Mouse (Mus musculus) intestine, embryonic 15.5 days (tissue): ENCODE results near the gene Ear6. TPM values are rescaled to one million over a fixed set of nuclear protein-coding genes. Genes with fewer than 3 reads are reported as not detected.

Source experiments
- ATAC-seq: fragments of 200-750 bp; cut with Nextera tagmentation; 2 replicates; pipeline ENCODE4 v1.8.0; 2017; ENCODE audit warnings: moderate TSS enrichment, moderate library complexity
- H3K27ac ChIP-seq: fragments of 300-500 bp; sonication (generic); 2 replicates; pipeline ENCODE4 v1.5.1; 2015; ENCODE audit warnings: mild to moderate bottlenecking, inconsistent platforms
- H3K27me3 ChIP-seq: fragments of 300-500 bp; sonication (generic); replicated peaks from 2 replicates; pipeline ENCODE4 v1.6.1; 2015; ENCODE audit warnings: inconsistent platforms
- H3K36me3 ChIP-seq: fragments of 300-500 bp; sonication (generic); 2 replicates; pipeline ENCODE4 v1.6.1; 2015; ENCODE audit warnings: inconsistent platforms
- H3K4me1 ChIP-seq: fragments of 300-500 bp; sonication (generic); replicated peaks from 2 replicates; pipeline ENCODE4 v1.6.1; 2015; ENCODE audit warnings: inconsistent platforms
- H3K4me2 ChIP-seq: fragments of 300-500 bp; sonication (generic); replicated peaks from 2 replicates; pipeline ENCODE4 v1.6.1; 2015; ENCODE audit warnings: mild to moderate bottlenecking, inconsistent platforms
- H3K4me3 ChIP-seq: fragments of 300-500 bp; sonication (generic); replicated peaks from 2 replicates; pipeline ENCODE4 v1.5.1; 2015; ENCODE audit warnings: inconsistent platforms
- H3K9ac ChIP-seq: fragments of 300-500 bp; sonication (generic); 2 replicates; pipeline ENCODE4 v1.6.1; 2015; ENCODE audit warnings: inconsistent platforms
- H3K9me3 ChIP-seq: fragments of 300-500 bp; sonication (generic); 2 replicates; pipeline ENCODE4 v1.6.1; 2016; ENCODE audit warnings: inconsistent platforms
- WGBS: fragments of 180-500 bp; shearing (Covaris S2); methylation state at CpG from one replicate; pipeline ENCODE4 v1.1.7; 2015; 5-methylcytosine and 5-hydroxymethylcytosine counted together
- polyA plus RNA-seq: library from polyadenylated mRNA; unstranded; fragments of >200 nt; fragmentation: Nextera tagmentation; extraction: Ambion mirVana; gene quantifications from 2 replicates; pipeline ENCODE4 v1.2.1, GENCODE M21; 2015

Gene Ear6
- polyA plus RNA-seq, 1 experiment from 2014 or later: 0.35 TPM

DNA sequence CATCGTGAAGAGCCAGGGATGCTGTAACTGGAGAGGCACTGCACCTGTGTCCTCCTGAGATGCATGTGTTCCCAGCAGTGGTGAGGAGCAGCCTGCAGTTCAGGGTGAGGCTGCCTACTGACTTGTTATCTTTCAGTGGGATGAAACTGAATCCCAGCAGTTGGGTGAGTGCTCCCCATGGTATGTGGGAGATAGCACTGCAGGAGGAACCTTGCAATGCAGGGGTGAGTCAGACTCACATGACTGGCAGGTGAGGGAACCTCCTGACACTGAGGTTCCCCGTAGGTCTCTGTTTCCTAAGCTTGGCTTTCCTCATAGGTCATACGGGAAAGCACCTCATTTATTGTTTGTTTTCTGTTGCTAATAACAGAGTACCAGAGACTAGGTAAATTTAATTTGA, 24.0 kb downstream of the Ear6 start:
- Histone ChIP-seq H3K4me1 (no peaks in the 10 kb centered on the region), H3K9me3 (no peaks in the 10 kb centered on the region), H3K27ac (no peak overlapping the region), H3K9ac (no peak overlapping the region), H3K4me2 (no peak overlapping the region), H3K27me3 (no peaks in the 10 kb centered on the region), H3K4me3 (no peak overlapping the region), H3K36me3 (no peaks in the 10 kb centered on the region)
- peak; percentile 58 for ATAC-seq
- WGBS: 73% methylated on average over 3 of the region's 3 CpGs

DNA sequence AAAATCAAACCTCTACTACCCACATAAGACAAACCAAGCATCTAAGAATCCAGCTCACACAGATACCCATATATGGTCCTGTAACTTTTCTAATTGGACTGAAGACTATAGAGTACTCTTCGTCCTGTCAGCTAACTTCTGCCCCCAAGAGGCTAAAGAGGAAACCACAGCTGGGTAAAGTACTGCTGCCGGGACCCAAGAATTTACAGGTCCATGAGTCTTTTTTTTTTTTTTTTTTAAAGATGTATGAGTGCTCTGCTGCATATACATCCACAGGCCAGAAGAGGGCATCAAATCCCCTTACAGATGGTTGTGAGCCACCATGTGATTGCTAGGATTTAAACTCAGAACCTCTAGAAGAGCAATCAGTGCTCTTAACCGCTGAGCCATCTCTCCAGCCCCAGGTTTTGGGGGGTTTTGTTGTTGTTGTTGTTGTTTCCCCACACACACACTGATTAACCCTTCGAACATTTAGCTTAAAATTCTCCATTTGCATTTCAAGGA, 30.1 kb downstream of the Ear6 start:
- Histone ChIP-seq H3K9me3 (no peaks in the 10 kb centered on the region), H3K4me2 (peak overlapping the region; percentile 83), H3K27me3 (no peaks in the 10 kb centered on the region), H3K4me3 (peak overlapping the region; percentile 74), H3K36me3 (peaks cover 3% of the 10 kb centered on the region; the same call in 1 of the 2 replicates), H3K27ac (peak overlapping the region; percentile 76), H3K9ac (0 out of 2 replicates have a peak overlapping the region, but pooled peaks have one; percentile 32), H3K4me1 (peaks cover 5% of the 10 kb centered on the region)
- ATAC-seq: peak; percentile 52
- 3% methylated on average over 4 of the region's 4 CpGs for WGBS

DNA sequence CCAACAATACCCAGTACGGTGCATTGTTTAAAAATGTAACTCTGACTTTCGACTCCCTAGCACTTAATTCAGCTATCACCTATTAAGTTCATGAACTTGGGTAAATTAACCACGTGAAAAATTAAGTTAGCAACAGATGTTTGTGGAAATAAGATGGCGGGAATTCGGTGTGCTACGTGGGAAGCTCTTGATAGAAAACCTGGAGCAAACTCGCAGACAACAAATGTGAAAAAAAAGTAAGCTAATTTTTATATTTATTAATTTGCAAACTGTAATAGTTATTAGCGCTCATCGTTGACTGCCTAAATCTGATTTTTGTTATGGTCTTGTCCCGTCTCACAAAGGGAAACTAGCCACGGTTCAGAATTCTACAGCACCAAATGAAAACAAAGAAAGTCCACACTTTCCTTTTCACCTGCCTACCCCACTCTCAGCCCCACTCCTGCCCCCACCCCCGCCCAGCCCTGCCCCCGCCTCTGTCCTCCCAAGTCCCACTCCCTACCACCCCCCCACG, 30.6 kb downstream of the Ear6 start:
- Histone ChIP-seq H3K27me3 (no peaks in the 10 kb centered on the region), H3K4me3 (peak overlapping the region; percentile 74), H3K4me1 (peaks cover 5% of the 10 kb centered on the region), H3K27ac (peak overlapping the region; percentile 76), H3K4me2 (peak overlapping the region; percentile 83), H3K9ac (peak overlapping the region; percentile 32; the same call in 1 of the 2 replicates), H3K9me3 (no peaks in the 10 kb centered on the region), H3K36me3 (peaks cover 5% of the 10 kb centered on the region)
- peak; percentile 55 for ATAC-seq
- 1% methylated on average over 14 of the region's 14 CpGs for WGBS

DNA sequence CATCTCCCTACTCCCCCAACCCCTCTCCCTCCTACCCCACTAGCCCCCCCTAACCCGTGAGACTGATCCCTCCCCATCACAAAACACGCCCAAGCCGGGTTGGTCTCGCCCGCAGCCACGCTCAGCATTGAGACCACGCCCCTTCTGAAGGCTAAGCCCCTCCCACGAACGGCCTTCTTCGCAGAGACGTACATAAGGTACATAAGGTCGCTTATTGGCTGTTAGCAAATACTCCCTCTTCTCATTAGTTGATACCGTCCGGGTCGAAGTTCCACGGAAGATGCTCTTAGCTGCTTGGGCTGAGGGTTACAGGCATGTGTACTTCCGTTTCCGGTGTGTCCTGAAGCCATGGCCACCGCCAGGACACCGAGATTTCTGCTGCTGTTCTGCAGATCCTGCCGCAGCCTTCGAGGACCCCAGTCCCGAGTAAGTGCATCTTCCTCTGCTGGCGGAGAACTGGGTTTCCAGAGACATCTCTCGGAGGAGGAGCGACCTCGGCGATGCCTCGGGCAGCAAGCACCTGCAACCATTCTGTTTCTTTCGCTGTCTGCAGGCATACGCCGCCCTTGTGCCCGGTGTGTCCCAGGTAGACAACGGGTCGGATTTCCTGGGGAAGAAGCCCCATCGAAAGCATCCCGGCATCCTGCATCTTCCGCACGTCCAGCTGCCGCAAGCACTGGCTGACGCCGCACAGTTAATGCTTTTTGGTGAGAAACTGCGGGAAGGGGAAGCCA, 31.3 kb downstream of the Ear6 start, which contains the start of gene Mettl17:
Gene Mettl17 (plus strand): TSS at position 245 of the 734 bp plus-strand sequence.
- Histone ChIP-seq H3K9ac (peak within 1 kb of the TSS; percentile 80), H3K4me1 (peaks cover 5% of the 10 kb centered on the region), H3K27me3 (no peaks in the 10 kb centered on the region), H3K36me3 (peaks cover 12% of the 10 kb centered on the region), H3K9me3 (no peaks in the 10 kb centered on the region), H3K4me2 (peak within 1 kb of the TSS; percentile 83), H3K27ac (peak within 1 kb of the TSS; percentile 86), H3K4me3 (peak within 1 kb of the TSS; percentile 74)
- peak; percentile 97 for ATAC-seq
- WGBS: under 1% methylated on average over 43 of the region's 43 CpGs

DNA sequence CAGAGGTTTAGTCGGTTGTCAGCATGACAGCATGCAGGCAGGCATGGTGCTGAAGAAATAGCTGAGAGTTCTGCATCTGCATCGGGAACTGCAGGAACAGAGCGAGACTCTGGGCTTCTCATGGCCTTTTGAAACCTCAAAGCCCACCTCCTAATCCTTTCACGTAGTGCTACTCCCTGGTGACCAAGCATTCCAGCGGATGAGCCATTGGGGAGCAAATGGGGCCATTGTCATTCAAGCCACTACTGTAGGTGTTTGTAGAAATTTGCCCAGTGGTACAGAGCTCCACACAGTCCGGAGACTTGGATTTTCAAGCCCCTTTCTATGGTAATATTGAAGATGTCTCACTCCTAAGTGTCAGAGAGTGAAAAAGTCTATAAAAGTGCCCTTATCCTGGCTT, 32.6 kb downstream of the Ear6 start:
- Histone ChIP-seq H3K27me3 (no peaks in the 10 kb centered on the region), H3K9ac (no peak overlapping the region), H3K9me3 (no peaks in the 10 kb centered on the region), H3K4me1 (peaks cover 5% of the 10 kb centered on the region), H3K36me3 (peaks cover 22% of the 10 kb centered on the region), H3K4me3 (peak overlapping the region; percentile 74; the same call in 1 of the 2 replicates), H3K27ac (no peak overlapping the region), H3K4me2 (peak overlapping the region; percentile 83)
- 68% methylated on average over 6 of the region's 6 CpGs for WGBS
- ATAC-seq: no peak

DNA sequence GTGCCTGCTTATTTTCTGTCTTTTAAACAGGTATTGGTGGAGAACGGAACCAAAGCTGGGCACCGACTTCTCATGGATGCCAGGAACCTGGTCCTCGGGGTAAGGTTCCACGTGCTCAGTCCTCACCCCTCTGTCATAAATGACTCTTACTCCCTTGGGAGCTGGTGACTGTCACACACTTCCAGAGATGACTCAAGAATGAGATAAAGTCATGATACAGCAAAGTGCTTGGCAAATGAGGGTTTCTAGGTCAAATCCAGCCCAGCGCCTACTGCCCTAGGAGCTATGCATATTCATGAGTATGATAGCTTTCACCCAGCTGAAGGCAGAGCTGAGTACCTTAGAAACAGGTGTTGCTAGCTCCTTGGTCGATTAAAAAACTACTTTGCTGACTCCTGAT, 36.3 kb downstream of the Ear6 start:
- Histone ChIP-seq H3K27ac (no peak overlapping the region), H3K9me3 (no peaks in the 10 kb centered on the region), H3K36me3 (peaks cover 34% of the 10 kb centered on the region), H3K4me2 (no peak overlapping the region), H3K27me3 (no peaks in the 10 kb centered on the region), H3K4me3 (no peak overlapping the region), H3K9ac (no peak overlapping the region), H3K4me1 (peaks cover 5% of the 10 kb centered on the region)
- no peak for ATAC-seq
- WGBS: 88% methylated on average over 6 of the region's 6 CpGs

DNA sequence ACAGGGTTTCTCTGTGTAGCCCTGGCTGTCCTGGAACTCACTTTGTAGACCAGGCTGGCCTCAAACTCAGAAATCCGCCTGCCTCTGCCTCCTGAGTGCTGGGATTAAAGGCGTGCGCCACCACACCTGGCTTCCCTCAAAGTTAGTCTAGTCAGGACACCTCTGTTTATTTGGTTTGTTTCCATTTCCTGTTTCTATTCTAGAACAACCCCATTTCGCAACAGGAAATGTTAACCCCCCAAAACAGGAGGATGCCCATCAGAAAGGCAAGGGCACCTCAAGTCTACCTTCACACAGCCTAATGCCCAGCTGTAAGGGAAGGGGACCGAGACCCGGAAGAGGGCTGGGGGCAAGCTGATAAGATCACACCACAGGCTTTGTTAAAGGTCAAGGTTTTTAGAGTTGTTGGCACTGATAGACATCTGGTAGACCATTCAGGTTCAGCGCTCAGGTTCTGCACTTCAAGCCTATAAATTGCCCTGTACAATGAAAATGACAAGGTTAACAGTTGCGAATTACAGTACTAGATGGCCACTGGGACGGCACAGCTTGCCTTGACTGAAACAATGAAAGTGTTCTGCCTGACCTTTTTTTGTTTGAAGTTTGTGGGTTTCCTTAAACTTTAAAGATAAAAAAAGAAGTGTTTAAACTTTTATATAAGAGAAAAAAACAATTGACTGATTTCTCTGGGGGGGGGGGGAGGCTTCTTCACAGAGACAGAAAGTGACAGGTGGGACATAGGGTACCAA, 38.9 kb downstream of the Ear6 start, which contains the start of gene Slc39a2:
Gene Slc39a2 (plus strand): TSS at position 699 of the 749 bp plus-strand sequence.
- Histone ChIP-seq H3K27ac (no peak within 1 kb of the TSS), H3K9ac (no peak within 1 kb of the TSS), H3K36me3 (peaks cover 31% of the 10 kb centered on the region), H3K4me1 (no peaks in the 10 kb centered on the region), H3K4me3 (no peak within 1 kb of the TSS), H3K4me2 (no peak within 1 kb of the TSS), H3K9me3 (no peaks in the 10 kb centered on the region), H3K27me3 (no peaks in the 10 kb centered on the region)
- WGBS: 87% methylated on average over 9 of the region's 9 CpGs
- ATAC-seq: no peak

DNA sequence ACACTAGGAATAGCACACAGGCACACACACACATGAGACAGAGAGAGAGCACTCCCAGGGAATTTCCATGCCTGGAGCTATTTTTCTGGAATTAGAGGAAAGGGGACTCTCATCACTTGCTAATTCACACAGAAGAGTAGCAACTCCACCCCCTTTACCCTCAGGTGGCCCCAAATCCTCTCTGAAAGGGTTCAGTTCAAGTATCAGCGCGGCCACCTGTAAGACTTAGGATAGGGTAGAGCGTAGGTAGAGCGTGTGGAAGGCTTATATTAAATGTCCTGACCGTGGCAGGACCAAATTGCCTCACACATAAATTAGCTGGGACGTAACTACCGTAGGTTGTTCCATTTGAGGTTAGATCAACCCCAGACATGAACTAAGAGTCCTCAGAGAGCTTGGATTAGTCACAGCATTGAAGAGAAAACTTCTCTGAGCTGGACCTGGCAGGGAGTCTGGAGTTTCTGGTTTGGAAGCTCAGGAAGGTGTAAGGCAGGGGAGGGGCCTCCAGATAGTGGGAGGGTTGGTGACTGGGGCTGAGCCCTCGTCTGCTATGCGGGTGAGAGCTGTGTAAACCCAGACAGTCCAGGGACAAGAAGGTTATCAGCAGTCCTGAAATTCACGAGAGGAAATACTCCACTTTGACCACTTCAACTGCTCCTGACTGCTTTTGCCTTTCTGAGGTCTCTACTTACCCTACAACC, 39.7 kb downstream of the Ear6 start:
- peaks cover 31% of the 10 kb centered on the region for H3K36me3 ChIP-seq
- H3K27me3 ChIP-seq: no peaks in the 10 kb centered on the region
- peak; percentile 59; the same call in 1 of the 2 replicates for ATAC-seq
- H3K4me2 ChIP-seq: no peak overlapping the region
- no peak overlapping the region for H3K27ac ChIP-seq
- no peaks in the 10 kb centered on the region for H3K9me3 ChIP-seq
- no peaks in the 10 kb centered on the region for H3K4me1 ChIP-seq
- H3K9ac ChIP-seq: no peak overlapping the region
- no peak overlapping the region for H3K4me3 ChIP-seq
- WGBS: 31% methylated on average over 10 of the region's 10 CpGs

DNA sequence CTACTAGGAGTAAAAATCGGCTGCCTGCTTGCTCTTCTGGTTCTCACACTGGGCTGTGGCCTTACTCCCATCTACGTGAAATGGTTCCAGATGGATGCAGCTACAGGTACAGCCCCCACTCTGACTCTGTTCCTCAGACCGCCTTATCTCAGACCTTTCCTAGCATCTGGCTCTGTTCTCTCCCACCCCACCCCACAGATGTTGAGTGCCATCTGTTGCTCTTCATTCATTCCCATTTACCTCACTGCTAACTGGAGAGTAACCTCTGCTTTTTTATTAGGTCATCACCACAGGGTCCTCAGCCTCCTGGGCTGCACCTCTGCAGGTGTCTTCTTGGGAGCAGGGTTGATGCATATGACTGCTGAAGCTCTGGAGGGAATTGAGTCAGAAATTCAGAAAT, 40.3 kb downstream of the Ear6 start:
- Histone ChIP-seq H3K9ac (no peak overlapping the region), H3K9me3 (no peaks in the 10 kb centered on the region), H3K27ac (no peak overlapping the region), H3K4me2 (no peak overlapping the region), H3K36me3 (peaks cover 31% of the 10 kb centered on the region), H3K27me3 (no peaks in the 10 kb centered on the region), H3K4me3 (no peak overlapping the region), H3K4me1 (no peaks in the 10 kb centered on the region)
- 64% methylated on average over 3 of the region's 3 CpGs for WGBS
- peak; percentile 21; the same call in 1 of the 2 replicates for ATAC-seq

DNA sequence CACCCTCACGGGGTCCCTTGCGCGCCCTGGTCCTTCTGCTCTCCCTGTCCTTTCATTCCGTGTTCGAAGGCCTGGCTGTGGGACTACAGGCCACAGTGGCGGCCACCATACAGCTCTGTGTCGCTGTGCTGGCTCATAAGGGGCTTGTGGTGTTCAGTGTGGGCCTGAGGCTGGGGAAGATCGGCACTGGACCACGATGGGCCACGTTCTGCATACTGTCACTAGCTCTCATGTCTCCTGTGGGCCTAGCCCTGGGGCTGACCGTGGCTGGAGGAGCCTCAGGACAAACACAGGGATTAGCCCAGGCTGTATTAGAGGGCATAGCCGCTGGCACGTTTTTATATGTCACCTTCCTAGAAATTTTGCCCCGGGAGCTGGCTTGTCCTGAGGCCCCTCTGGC, 41.6 kb downstream of the Ear6 start:
- no peak overlapping the region for H3K27ac ChIP-seq
- no peak overlapping the region for H3K9ac ChIP-seq
- no peaks in the 10 kb centered on the region for H3K27me3 ChIP-seq
- H3K4me3 ChIP-seq: no peak overlapping the region
- 75% methylated on average over 14 of the region's 14 CpGs for WGBS
- H3K36me3 ChIP-seq: peaks cover 19% of the 10 kb centered on the region
- H3K9me3 ChIP-seq: no peaks in the 10 kb centered on the region
- ATAC-seq: no peak
- no peak overlapping the region for H3K4me2 ChIP-seq
- H3K4me1 ChIP-seq: no peaks in the 10 kb centered on the region

DNA sequence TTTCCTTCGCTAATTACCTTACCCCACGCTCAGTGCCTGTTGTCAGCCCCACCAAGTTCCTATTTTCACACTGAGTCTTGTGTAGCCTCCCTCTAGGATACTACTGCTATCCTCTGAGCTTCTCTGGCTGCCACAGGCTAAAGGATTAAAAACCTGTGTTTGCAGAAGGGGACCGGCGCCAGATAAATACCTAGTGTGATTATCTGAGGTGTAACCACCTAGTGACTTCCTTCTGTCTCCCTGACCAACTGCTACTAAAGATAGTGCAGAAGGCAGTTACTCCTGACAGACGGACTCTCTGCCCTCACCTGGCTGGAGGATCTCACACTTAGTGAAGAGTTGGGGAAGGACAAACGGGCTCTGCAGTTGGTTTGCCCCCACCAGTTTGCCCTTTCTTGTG, 42.5 kb downstream of the Ear6 start:
- no peak overlapping the region for H3K4me2 ChIP-seq
- no peaks in the 10 kb centered on the region for H3K4me1 ChIP-seq
- H3K27ac ChIP-seq: no peak overlapping the region
- H3K9me3 ChIP-seq: no peaks in the 10 kb centered on the region
- H3K27me3 ChIP-seq: no peaks in the 10 kb centered on the region
- H3K9ac ChIP-seq: no peak overlapping the region
- 66% methylated on average over 6 of the region's 6 CpGs for WGBS
- peaks cover 12% of the 10 kb centered on the region for H3K36me3 ChIP-seq
- peak; percentile 39; the same call in 1 of the 2 replicates for ATAC-seq
- no peak overlapping the region for H3K4me3 ChIP-seq
